Mouse (Mus musculus) limb, embryonic 14.5 days (tissue): ENCODE measurements at regions not wholly inside any gene's neighbourhood (a gene's known extent, or its start where the extent isn't known, plus 50 kb on each side); places are given as distances from the start of the nearest gene placed in this dataset.

Experiments used
- ATAC-seq: fragments of 200-750 bp; cut with Nextera tagmentation; 2 replicates; pipeline ENCODE4 v1.8.0; 2017; ENCODE audit warnings: low read depth, moderate number of reproducible peaks, moderate TSS enrichment; ENCODE audit not compliant: low FRiP score
- DNase-seq: peaks from one replicate; pipeline ENCODE4 v3.0.0-alpha.2; 2015; ENCODE audit warnings: low spot score
- H3K27ac ChIP-seq: fragments of 300-500 bp; sonication (generic); replicated peaks from 2 replicates; pipeline ENCODE4 v1.5.1; 2014; ENCODE audit warnings: low read depth, mild to moderate bottlenecking, low read length, moderate library complexity, mixed read lengths
- H3K27me3 ChIP-seq: fragments of 300-500 bp; sonication (generic); 2 replicates; pipeline ENCODE4 v1.6.1; 2014; ENCODE audit warnings: low read length, mixed read lengths; ENCODE audit not compliant: control insufficient read depth, insufficient read depth
- H3K36me3 ChIP-seq: fragments of 300-500 bp; sonication (generic); 2 replicates; pipeline ENCODE4 v1.6.1; 2014; ENCODE audit warnings: mild to moderate bottlenecking, low read length, moderate library complexity, mixed read lengths; ENCODE audit not compliant: control insufficient read depth, insufficient read depth
- H3K4me1 ChIP-seq: fragments of 300-500 bp; sonication (generic); 2 replicates; pipeline ENCODE4 v1.6.1; 2014; ENCODE audit warnings: antibody characterized with exemption, low read length, mixed read lengths; ENCODE audit not compliant: control insufficient read depth, insufficient read depth
- H3K4me2 ChIP-seq: fragments of 300-500 bp; sonication (generic); replicated peaks from 2 replicates; pipeline ENCODE4 v1.6.1; 2014; ENCODE audit warnings: low read depth, mild to moderate bottlenecking, low read length, moderate library complexity; ENCODE audit not compliant: severe bottlenecking
- H3K4me3 ChIP-seq: fragments of 300-500 bp; sonication (generic); replicated peaks from 2 replicates; pipeline ENCODE4 v1.5.1; 2014; ENCODE audit warnings: low read length
- H3K9ac ChIP-seq: fragments of 300-500 bp; sonication (generic); 2 replicates; pipeline ENCODE4 v1.6.1; 2014; ENCODE audit warnings: mild to moderate bottlenecking, low read depth, low read length, moderate library complexity; ENCODE audit not compliant: severe bottlenecking
- H3K9me3 ChIP-seq: fragments of 300-500 bp; sonication (generic); 2 replicates; pipeline ENCODE4 v1.6.1; 2016; ENCODE audit warnings: low read length; ENCODE audit not compliant: control insufficient read depth
- POLR2A ChIP-seq: fragments of 200-500 bp; IDR thresholded peaks from 2 replicates; pipeline ENCODE4 v1.8.0; 2012; ENCODE audit warnings: inconsistent platforms, mild to moderate bottlenecking, moderate library complexity, borderline replicate concordance; ENCODE audit not compliant: insufficient read depth, insufficient read length; ENCODE audit errors: extremely low read depth
- WGBS: fragments of 180-500 bp; shearing (Covaris S2); extraction: QIAGEN DNeasy Blood & Tissue Kit; methylation state at CpG from one replicate; pipeline ENCODE4 v1.1.7; 2014; 5-methylcytosine and 5-hydroxymethylcytosine counted together

- no peaks in the 10 kb centered on the region for H3K36me3 ChIP-seq
- no peak for TF ChIP-seq POLR2A
- WGBS = 15% methylated on average over 10 of the region's 10 CpGs
- H3K4me1 ChIP-seq = peaks cover 54% of the 10 kb centered on the region
- H3K4me2 ChIP-seq = no peak overlapping the region; the same call in 1 of the 2 replicates
- H3K27ac ChIP-seq = peak overlapping the region; percentile 80
- peak; percentile 71 for ATAC-seq
- H3K9ac ChIP-seq = no peak overlapping the region
- H3K4me3 ChIP-seq = no peak overlapping the region
- DNase-seq = peak; percentile 88
- H3K9me3 ChIP-seq = no peaks in the 10 kb centered on the region
- no peaks in the 10 kb centered on the region for H3K27me3 ChIP-seq
Observed at GRCm38 (mm10) chr8:103813954-103814591, 287.4 kb upstream of the Cdh5 start.

- Histone ChIP-seq H3K36me3 (no peaks in the 10 kb centered on the region), H3K4me1 (peaks cover 47% of the 10 kb centered on the region), H3K9me3 (no peaks in the 10 kb centered on the region), H3K4me3 (no peak overlapping the region), H3K9ac (no peak overlapping the region), H3K4me2 (no peak overlapping the region), H3K27me3 (no peaks in the 10 kb centered on the region), H3K27ac (peak overlapping the region; percentile 39)
- WGBS = 37% methylated on average over 15 of the region's 15 CpGs
- peak; percentile 63 for DNase-seq
- peak; percentile 71 for ATAC-seq
- no peak for TF ChIP-seq POLR2A
Observed at GRCm38 (mm10) chr8:103816101-103816894, 285.1 kb upstream of the Cdh5 start.

- 62% methylated on average over 7 of the region's 7 CpGs for WGBS
- H3K27ac ChIP-seq = no peak overlapping the region
- ATAC-seq = no peak
Observed at GRCm38 (mm10) chr8:103823541-103823940, 277.9 kb upstream of the Cdh5 start.

GRCm38 (mm10) chr8:103824747-103825146 is 276.7 kb upstream of the Cdh5 start:
- Histone ChIP-seq H3K4me3 (no peak overlapping the region), H3K4me2 (no peak overlapping the region), H3K9me3 (no peaks in the 10 kb centered on the region), H3K36me3 (no peaks in the 10 kb centered on the region), H3K27ac (peak overlapping the region; percentile 5), H3K27me3 (no peaks in the 10 kb centered on the region), H3K9ac (no peak overlapping the region), H3K4me1 (peaks cover 17% of the 10 kb centered on the region)
- no peak for TF ChIP-seq POLR2A
- DNase-seq (no peak), ATAC-seq (peak; percentile 35; the same call in 1 of the 2 replicates)
- 21% methylated on average over 1 of the region's 1 CpGs for WGBS

More at GRCm38 (mm10) chr8:103823541-103823940, 277.9 kb upstream of the Cdh5 start:
- Histone ChIP-seq H3K4me2 (no peak overlapping the region), H3K9ac (no peak overlapping the region), H3K4me1 (peaks cover 17% of the 10 kb centered on the region), H3K27me3 (no peaks in the 10 kb centered on the region), H3K4me3 (no peak overlapping the region), H3K36me3 (no peaks in the 10 kb centered on the region), H3K9me3 (no peaks in the 10 kb centered on the region)
- DNase-seq = peak; percentile 53
- TF ChIP-seq POLR2A = no peak

- ATAC-seq (peak; percentile 74), DNase-seq (peak; percentile 89)
- WGBS = 17% methylated on average over 3 of the region's 3 CpGs
Observed at GRCm38 (mm10) chr8:103825289-103825688, 276.1 kb upstream of the Cdh5 start.

More at GRCm38 (mm10) chr8:103825289-103825688, 276.1 kb upstream of the Cdh5 start:
- Histone ChIP-seq H3K36me3 (no peaks in the 10 kb centered on the region), H3K9ac (no peak overlapping the region), H3K27ac (peak overlapping the region; percentile 55; the same call in 1 of the 2 replicates), H3K4me2 (no peak overlapping the region), H3K27me3 (no peaks in the 10 kb centered on the region), H3K9me3 (no peaks in the 10 kb centered on the region), H3K4me3 (no peak overlapping the region), H3K4me1 (peaks cover 17% of the 10 kb centered on the region)
- no peak for TF ChIP-seq POLR2A
